Mouse (Mus musculus) pancreas, adult 10 weeks (tissue): Measurements from ENCODE around the gene Klk1b8. TPM values are rescaled to one million over a fixed set of nuclear protein-coding genes. Genes with fewer than 3 reads are reported as not detected.

ENCODE experiments used
- polyA plus RNA-seq: library from polyadenylated mRNA; stranded (reverse); fragments of 350-450 nt; fragmentation: Illumina TruSeq; extraction: RNeasy Lipid Tissue Mini Kit (QIAGEN cat#74804); gene quantifications from one replicate; pipeline ENCODE4 v1.2.3, GENCODE M21; 2015; ENCODE audit warnings: low read depth, low replicate concordance; ENCODE audit not compliant: insufficient read depth

Klk1b8 gene
- 4.6 TPM for polyA plus RNA-seq

GRCm38 (mm10) chr7:43950364-43950763, at the start of gene Klk1b8:
Klk1b8 (plus strand) TSS chr7:43950664.

GRCm38 (mm10) chr7:43933440-43933839, 17.0 kb upstream of the Klk1b8 start, which contains the start of gene Klk15:
Klk15 (plus strand) TSS chr7:43933740.

GRCm38 (mm10) chr7:43966451-43966850, 16.0 kb downstream of the Klk1b8 start, which contains the start of gene Klk1b1:
Klk1b1 (plus strand) TSS chr7:43966751.

GRCm38 (mm10) chr7:43975761-43976160, 25.3 kb downstream of the Klk1b8 start, which contains the start of gene Klk1b9:
Klk1b9 (plus strand) TSS chr7:43976061.

GRCm38 (mm10) chr7:43995577-43995976, 45.1 kb downstream of the Klk1b8 start, which contains the start of gene Klk1b11:
Klk1b11 (plus strand) TSS chr7:43995877.

Other genes with a start within 250 kb of the Klk1b8 start
- gene Klk13, start 238.1 kb upstream of the Klk1b8 start, polyA plus RNA-seq = not detected
- not detected for gene Klk12, start 181.8 kb upstream of the Klk1b8 start, polyA plus RNA-seq
- gene Klk11, start 176.1 kb upstream of the Klk1b8 start, polyA plus RNA-seq = not detected
- gene Klk10, start 169.6 kb upstream of the Klk1b8 start, polyA plus RNA-seq = not detected
- not detected for gene Klk9, start 158.8 kb upstream of the Klk1b8 start, polyA plus RNA-seq
- 2.5 TPM for gene Klk8, start 153.1 kb upstream of the Klk1b8 start, polyA plus RNA-seq
- not detected for gene Klk7, start 139.4 kb upstream of the Klk1b8 start, polyA plus RNA-seq
- not detected for gene Klk6, start 126.2 kb upstream of the Klk1b8 start, polyA plus RNA-seq
- gene Klk5, start 108.7 kb upstream of the Klk1b8 start, polyA plus RNA-seq = not detected
- gene Klk4, start 69.5 kb upstream of the Klk1b8 start, polyA plus RNA-seq = not detected
- not detected for gene Klk15, start 16.9 kb upstream of the Klk1b8 start, polyA plus RNA-seq
- not detected for gene Klk1b1, start 16.1 kb downstream of the Klk1b8 start, polyA plus RNA-seq
- gene Klk1b9, start 25.4 kb downstream of the Klk1b8 start, polyA plus RNA-seq = not detected
- gene Klk1b11, start 45.2 kb downstream of the Klk1b8 start, polyA plus RNA-seq = 4.9 TPM
- 1.6 TPM for gene Klk1b26, start 61.5 kb downstream of the Klk1b8 start, polyA plus RNA-seq
- 1.0 TPM for gene Klk1b27, start 101.6 kb downstream of the Klk1b8 start, polyA plus RNA-seq
- not detected for gene Klk1b21, start 151.7 kb downstream of the Klk1b8 start, polyA plus RNA-seq
- not detected for gene Klk1b22, start 162.0 kb downstream of the Klk1b8 start, polyA plus RNA-seq
- not detected for gene Klk1b16, start 186.1 kb downstream of the Klk1b8 start, polyA plus RNA-seq
- gene Klk1b24, start 237.6 kb downstream of the Klk1b8 start, polyA plus RNA-seq = 8.0 TPM
- 12.3 TPM for gene Klk1b3, start 247.5 kb downstream of the Klk1b8 start, polyA plus RNA-seq